Mouse (Mus musculus) CD4-positive, CD25-positive, alpha-beta regulatory T cell, adult 4 months (primary cell): ENCODE results near the gene Adra2c. TPM values are rescaled to one million over a fixed set of nuclear protein-coding genes. Genes with fewer than 3 reads are reported as not detected.

Experiments used
- ATAC-seq: one replicate; pipeline ENCODE4 v1.8.0; 2017
- polyA plus RNA-seq, 2 experiments: library from polyadenylated mRNA; unstranded; fragments of 100-300 nt; shearing (Covaris generic); gene quantifications; one replicate each; pipeline ENCODE4 v1.2.1; 2017

The Adra2c gene
- polyA plus RNA-seq, 2 experiments from 2014 or later: not detected

GRCm38 (mm10) chr5:35311738-35312250 lies 33.7 kb downstream of the Adra2c start:
- ATAC-seq: no peak

GRCm38 (mm10) chr5:35313231-35313821 lies 35.2 kb downstream of the Adra2c start:
- no peak for ATAC-seq

GRCm38 (mm10) chr5:35313826-35314586 lies 35.9 kb downstream of the Adra2c start:
- no peak for ATAC-seq

DNA sequence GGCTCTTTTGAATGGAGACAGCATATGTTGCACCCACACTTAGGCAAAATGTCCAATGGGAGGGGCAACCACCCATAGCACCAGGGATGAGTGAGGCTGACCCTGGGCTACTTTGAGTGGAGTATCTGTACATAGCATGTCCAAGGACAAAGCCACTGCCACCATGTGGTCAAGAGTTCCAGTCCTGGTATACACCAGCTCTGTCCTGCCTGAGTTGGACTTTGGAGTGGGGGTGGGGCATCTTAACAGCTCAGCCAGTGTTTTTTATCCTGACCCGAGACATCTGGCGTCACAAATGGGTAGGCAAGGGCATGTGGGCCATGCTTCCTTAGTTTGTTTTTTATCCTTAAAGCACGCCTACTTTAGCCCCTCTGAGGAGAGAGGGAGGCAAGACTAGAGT lies 36.5 kb downstream of the Adra2c start:
- no peak for ATAC-seq

- ATAC-seq: no peak
Measured at GRCm38 (mm10) chr5:35315204-35315603, 37.1 kb downstream of the Adra2c start.

GRCm38 (mm10) chr5:35320650-35321049 lies 42.5 kb downstream of the Adra2c start:
- ATAC-seq: no peak

DNA sequence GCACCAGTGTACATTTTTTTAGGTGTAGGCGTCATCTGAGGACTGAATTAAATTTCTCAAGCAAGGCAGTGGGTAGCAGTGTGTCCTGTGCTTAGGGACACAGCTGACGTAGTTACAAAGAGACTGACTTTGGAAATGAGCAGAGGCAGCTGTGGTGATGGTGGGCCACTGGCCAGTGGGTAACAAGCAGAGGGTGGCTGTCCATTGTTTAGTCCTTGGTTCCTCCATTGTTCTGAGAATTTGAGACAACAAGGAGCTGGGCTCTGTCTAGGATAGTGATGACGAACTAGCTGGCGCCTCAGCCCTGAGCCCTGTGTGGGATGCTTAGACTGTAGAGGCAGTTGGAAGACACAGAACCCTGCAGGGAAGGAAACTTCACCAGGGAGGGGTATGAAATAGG lies 52.7 kb downstream of the Adra2c start:
- no peak for ATAC-seq

Other genes starting within 250 kb of the Adra2c start
- 1 to 10 TPM; 6.7 to 7.9 TPM for gene Hgfac, start 236.8 kb upstream of the Adra2c start, polyA plus RNA-seq
- not detected for gene Dok7, start 221.6 kb upstream of the Adra2c start, polyA plus RNA-seq
- 100 to 1,000 TPM in 1 of 2 experiments, 10 to 100 TPM in 1; 93.8 to 133 TPM for gene Lrpap1, start 172.6 kb upstream of the Adra2c start, polyA plus RNA-seq
- not detected for gene Hmx1, start 110.8 kb downstream of the Adra2c start, polyA plus RNA-seq
- gene Cpz, start 247.4 kb downstream of the Adra2c start, polyA plus RNA-seq: under 1 TPM in 1 of 2 experiments, not detected in 1; 0.13 TPM